Mouse (Mus musculus): ENCODE results near the gene Fnip2.

GRCm38 (mm10) chr3:79449361-79449760, 118.2 kb downstream of the Fnip2 start:
- TF ChIP-seq POLR2A (IDR thresholded peaks at IDR 0.05; ENCODE audit: borderline replicate concordance, extremely low read depth, insufficient read depth, insufficient read length, poor library complexity, severe bottlenecking) (no peak), CTCF (IDR thresholded peaks at IDR 0.05; ENCODE audit: borderline replicate concordance, extremely low read depth, insufficient read depth, insufficient read length) (no peak)
